Mouse (Mus musculus) spleen, adult 2 months (tissue): ENCODE data around the gene Nudt4.

Source experiments
- CTCF ChIP-seq: fragments of 200-500 bp; IDR thresholded peaks from 2 replicates; pipeline ENCODE4 v1.5.1; 2011; ENCODE audit warnings: mild to moderate bottlenecking, inconsistent platforms; ENCODE audit not compliant: insufficient read depth, insufficient read length, insufficient replicate concordance; ENCODE audit errors: extremely low read depth
- POLR2A ChIP-seq: fragments of 200-500 bp; IDR thresholded peaks from 2 replicates; pipeline ENCODE4 v1.6.1; 2011; ENCODE audit warnings: low read depth, low read length, inconsistent platforms

- TF ChIP-seq CTCF: no peak
- no peak for TF ChIP-seq POLR2A
Observed at GRCm38 (mm10) chr10:95539260-95539659, 24.7 kb downstream of the Nudt4 start.
